Mouse (Mus musculus): ENCODE results near the gene Adm. TPM values are rescaled to one million over a fixed set of nuclear protein-coding genes. Genes with fewer than 3 reads are reported as not detected.
A peak's percentile ranks its signal among the peaks of the same experiment; 100 is the strongest.

Adm gene
- polyA plus RNA-seq, 1 experiment from 2014 or later = 3.2 TPM

DNA sequence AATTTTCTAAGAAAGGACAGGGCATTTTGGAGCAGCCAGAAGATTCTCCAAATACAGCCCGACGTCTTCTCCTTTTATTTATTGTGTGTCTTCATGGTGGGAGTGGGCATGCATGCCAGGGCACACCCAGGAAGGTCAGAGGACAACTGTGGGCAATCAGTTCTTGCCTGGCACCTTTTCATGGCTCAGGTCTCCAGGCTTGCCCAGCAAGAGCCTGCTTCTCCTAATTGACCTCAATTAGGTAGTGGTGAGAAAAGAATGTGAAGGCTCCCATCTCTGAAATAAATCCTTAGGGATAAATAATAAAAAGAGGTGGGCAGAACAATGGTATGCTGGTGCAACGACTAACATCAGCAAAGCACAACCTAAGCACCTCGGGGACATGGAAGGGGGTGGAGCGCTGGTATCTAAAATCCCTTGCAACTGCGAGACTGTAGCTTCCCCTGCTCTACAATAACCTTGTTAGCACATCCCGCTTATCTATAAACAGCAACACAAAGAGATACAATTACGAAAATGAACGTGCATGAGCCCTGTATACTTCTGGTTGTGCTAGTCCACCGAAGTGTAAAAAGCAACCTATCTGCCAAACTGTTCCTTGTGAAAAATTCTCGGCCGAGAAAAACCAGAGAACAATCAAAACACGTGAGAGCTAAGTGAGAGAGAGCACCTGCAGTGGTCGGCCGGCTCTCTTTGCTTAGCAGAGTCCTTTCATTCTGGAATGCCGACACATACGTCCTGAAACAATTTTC, 13.9 kb upstream of the Adm start:
- H3K27ac ChIP-seq (replicated peaks; ENCODE audit: low read depth, low read length) = peak overlapping the region; percentile 97
- H3K9me3 ChIP-seq (ENCODE audit: control insufficient read depth, low read length) = no peaks in the 10 kb centered on the region
- H3K4me3 ChIP-seq (replicated peaks; ENCODE audit: low read depth, low read length) = peak overlapping the region; percentile 94
- H3K36me3 ChIP-seq (ENCODE audit: control insufficient read depth, insufficient read depth, low read length) = no peaks in the 10 kb centered on the region
- no peak for ATAC-seq (ENCODE audit: low FRiP score, low TSS enrichment)
- peak overlapping the region; percentile 87 for H3K4me2 ChIP-seq (ENCODE audit: low read length)
- no peak for DNase-seq
- peak overlapping the region; percentile 96 for H3K9ac ChIP-seq (replicated peaks; ENCODE audit: low read length)
- WGBS = 4% methylated on average over 17 of the region's 17 CpGs
- peaks cover 11% of the 10 kb centered on the region; the same call in 1 of the 2 replicates for H3K4me1 ChIP-seq (ENCODE audit: control insufficient read depth, insufficient read depth, low read length)
- H3K27me3 ChIP-seq (ENCODE audit: control insufficient read depth, insufficient read depth, low read length) = peaks cover 6% of the 10 kb centered on the region

DNA sequence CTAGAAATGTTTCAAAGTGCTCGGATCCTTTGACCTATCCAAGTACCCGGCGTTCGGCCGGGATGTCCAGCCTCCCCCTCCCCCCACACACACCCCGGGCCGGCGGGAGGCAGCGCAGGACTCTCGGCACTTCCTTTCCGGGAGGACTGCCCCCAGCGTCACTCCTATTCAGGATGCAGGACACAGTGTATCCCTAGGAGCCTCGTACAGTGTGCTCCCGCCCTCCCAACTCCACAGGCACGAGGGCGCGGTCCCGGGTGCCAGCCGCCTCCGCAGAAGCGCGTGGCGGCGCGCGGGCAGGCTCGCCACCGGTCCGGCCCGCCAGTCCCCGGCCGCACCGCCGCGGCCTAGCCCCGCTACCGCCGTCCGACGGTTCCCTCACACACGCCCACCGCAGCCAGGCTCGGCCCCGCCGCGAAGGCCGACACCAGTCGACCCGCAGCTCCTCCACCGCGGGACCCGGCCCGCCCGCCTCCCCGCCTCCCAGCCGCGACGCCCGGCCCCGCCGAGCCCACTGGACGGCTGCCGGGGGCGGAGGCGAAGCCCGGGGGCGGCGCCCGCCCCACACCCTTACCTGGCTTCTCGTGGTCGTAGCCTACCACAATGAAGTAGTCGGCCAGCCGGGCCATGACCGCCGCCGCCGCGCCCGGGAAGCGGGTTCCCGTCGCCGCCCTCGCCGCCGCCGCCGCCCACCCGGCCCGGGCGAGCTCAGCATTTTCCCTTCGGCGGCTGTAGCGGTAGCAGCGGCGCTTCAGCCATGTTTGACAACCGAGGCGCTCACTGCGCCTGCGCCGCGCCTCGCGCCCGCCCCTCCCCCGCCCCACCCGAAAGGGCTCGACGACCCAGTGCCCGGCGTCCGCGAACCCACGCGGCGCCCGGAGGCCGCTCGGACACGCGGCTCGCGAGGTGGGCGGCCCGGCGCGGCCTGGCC, 13.1 kb upstream of the Adm start, which contains the start of gene Sbf2:
TSS of gene Sbf2 (minus strand) at position 790 of the 931 bp plus-strand sequence.
- peak; percentile 94 for DNase-seq
- H3K27me3 ChIP-seq (ENCODE audit: control insufficient read depth, insufficient read depth, low read length) = peaks cover 6% of the 10 kb centered on the region
- peak; percentile 90 for ATAC-seq (ENCODE audit: low FRiP score, low TSS enrichment)
- peak within 1 kb of the TSS; percentile 96 for H3K9ac ChIP-seq (replicated peaks; ENCODE audit: low read length)
- H3K4me3 ChIP-seq (replicated peaks; ENCODE audit: low read depth, low read length) = peak within 1 kb of the TSS; percentile 94
- whole genome bisulfite sequencing = under 1% methylated on average over 109 of the region's 127 CpGs
- H3K36me3 ChIP-seq (ENCODE audit: control insufficient read depth, insufficient read depth, low read length) = no peaks in the 10 kb centered on the region
- H3K4me2 ChIP-seq (ENCODE audit: low read length) = peak within 1 kb of the TSS; percentile 87
- peak within 1 kb of the TSS; percentile 97 for H3K27ac ChIP-seq (replicated peaks; ENCODE audit: low read depth, low read length)
- no peaks in the 10 kb centered on the region for H3K9me3 ChIP-seq (ENCODE audit: control insufficient read depth, low read length)
- peaks cover 11% of the 10 kb centered on the region; the same call in 1 of the 2 replicates for H3K4me1 ChIP-seq (ENCODE audit: control insufficient read depth, insufficient read depth, low read length)

DNA sequence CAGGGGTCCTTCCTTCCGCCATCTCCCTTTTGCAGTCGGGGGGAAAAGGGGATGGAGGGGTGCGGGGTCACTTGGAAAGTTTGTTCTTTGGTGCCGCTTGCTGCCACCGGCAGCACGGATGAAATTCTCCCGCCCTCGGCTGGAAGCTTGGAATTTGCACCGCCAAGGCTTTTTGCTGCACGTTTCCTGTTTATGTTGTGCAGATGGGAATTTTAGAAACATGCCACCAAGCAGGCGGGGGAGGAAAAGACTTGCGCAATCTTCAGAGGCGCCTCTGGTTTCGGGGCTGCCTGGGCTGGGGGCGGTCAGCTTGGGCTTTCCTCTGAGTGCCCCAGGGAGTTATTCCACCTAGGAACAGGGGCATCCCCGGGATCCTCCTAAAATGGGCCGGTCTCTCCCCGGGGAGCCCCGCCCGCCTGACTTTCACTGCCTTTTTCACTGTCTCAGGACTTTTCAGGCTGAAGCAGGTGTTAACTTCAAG, 12.3 kb upstream of the Adm start:
- peaks cover 6% of the 10 kb centered on the region for H3K27me3 ChIP-seq (ENCODE audit: control insufficient read depth, insufficient read depth, low read length)
- peak overlapping the region; percentile 97 for H3K27ac ChIP-seq (replicated peaks; ENCODE audit: low read depth, low read length)
- no peaks in the 10 kb centered on the region for H3K36me3 ChIP-seq (ENCODE audit: control insufficient read depth, insufficient read depth, low read length)
- ATAC-seq (ENCODE audit: low FRiP score, low TSS enrichment) (no peak; the same call in 1 of the 2 replicates), DNase-seq (peak; percentile 67)
- 1% methylated on average over 20 of the region's 20 CpGs for WGBS
- peaks cover 11% of the 10 kb centered on the region; the same call in 1 of the 2 replicates for H3K4me1 ChIP-seq (ENCODE audit: control insufficient read depth, insufficient read depth, low read length)
- H3K9ac ChIP-seq (replicated peaks; ENCODE audit: low read length) = peak overlapping the region; percentile 96
- H3K9me3 ChIP-seq (ENCODE audit: control insufficient read depth, low read length) = no peaks in the 10 kb centered on the region
- H3K4me3 ChIP-seq (replicated peaks; ENCODE audit: low read depth, low read length) = peak overlapping the region; percentile 94
- peak overlapping the region; percentile 87 for H3K4me2 ChIP-seq (ENCODE audit: low read length)

DNA sequence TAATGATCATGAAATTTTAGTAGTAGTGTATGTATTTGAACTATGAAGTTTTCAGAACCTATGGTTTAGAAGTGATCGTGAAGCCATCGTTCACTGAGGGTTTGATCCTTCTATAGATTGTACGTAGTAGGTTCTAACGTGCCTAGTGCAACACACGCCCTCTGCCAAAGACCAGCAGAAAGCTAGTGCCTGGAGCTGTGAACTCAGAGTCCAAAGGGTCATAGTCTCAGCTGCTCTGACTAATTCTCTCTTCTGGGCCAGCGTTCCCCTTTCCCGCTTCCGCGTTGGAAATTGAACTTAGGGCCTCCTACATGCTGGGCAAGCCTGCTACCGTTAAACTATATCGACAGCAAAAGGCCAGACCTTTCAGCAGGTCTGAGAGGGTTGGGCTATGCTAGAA, 11.7 kb upstream of the Adm start:
- ATAC-seq (ENCODE audit: low FRiP score, low TSS enrichment) (no peak), DNase-seq (no peak)
- peak overlapping the region; percentile 94; the same call in 1 of the 2 replicates for H3K4me3 ChIP-seq (replicated peaks; ENCODE audit: low read depth, low read length)
- H3K4me1 ChIP-seq (ENCODE audit: control insufficient read depth, insufficient read depth, low read length) = peaks cover 11% of the 10 kb centered on the region; the same call in 1 of the 2 replicates
- no peak overlapping the region for H3K27ac ChIP-seq (replicated peaks; ENCODE audit: low read depth, low read length)
- no peaks in the 10 kb centered on the region for H3K36me3 ChIP-seq (ENCODE audit: control insufficient read depth, insufficient read depth, low read length)
- H3K9ac ChIP-seq (replicated peaks; ENCODE audit: low read length) = no peak overlapping the region
- peak overlapping the region; percentile 87 for H3K4me2 ChIP-seq (ENCODE audit: low read length)
- WGBS = 14% methylated on average over 11 of the region's 11 CpGs
- H3K27me3 ChIP-seq (ENCODE audit: control insufficient read depth, insufficient read depth, low read length) = peaks cover 6% of the 10 kb centered on the region
- no peaks in the 10 kb centered on the region for H3K9me3 ChIP-seq (ENCODE audit: control insufficient read depth, low read length)

DNA sequence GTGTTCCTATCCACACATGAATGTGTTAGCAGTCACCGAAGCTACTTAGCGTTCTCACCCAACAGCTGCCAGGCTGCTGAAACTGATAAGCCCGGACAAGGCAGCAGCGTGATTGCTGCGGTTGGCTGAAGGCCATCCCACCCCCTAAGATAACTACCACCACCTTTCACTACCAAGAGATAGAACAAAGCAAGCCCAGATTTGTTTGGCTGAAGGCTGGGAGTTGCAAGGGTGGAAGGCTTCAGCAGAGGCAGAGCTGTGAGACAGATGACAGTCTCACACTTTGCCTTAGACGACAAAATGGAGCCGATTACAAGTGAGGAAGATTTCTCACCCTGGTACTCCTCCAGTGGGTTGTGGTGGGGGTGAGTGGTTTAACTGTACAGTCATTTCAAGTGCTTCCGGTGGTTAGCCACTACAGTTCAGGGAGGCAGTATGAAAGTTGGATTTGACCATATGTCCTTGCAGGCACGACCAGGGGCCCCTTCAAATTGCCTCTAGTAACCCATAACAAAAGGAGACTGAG, 8.3 kb upstream of the Adm start:
- 60% methylated on average over 9 of the region's 9 CpGs for WGBS
- Histone ChIP-seq H3K36me3 (ENCODE audit: control insufficient read depth, insufficient read depth, low read length) (no peaks in the 10 kb centered on the region), H3K9me3 (ENCODE audit: control insufficient read depth, low read length) (no peaks in the 10 kb centered on the region)

DNA sequence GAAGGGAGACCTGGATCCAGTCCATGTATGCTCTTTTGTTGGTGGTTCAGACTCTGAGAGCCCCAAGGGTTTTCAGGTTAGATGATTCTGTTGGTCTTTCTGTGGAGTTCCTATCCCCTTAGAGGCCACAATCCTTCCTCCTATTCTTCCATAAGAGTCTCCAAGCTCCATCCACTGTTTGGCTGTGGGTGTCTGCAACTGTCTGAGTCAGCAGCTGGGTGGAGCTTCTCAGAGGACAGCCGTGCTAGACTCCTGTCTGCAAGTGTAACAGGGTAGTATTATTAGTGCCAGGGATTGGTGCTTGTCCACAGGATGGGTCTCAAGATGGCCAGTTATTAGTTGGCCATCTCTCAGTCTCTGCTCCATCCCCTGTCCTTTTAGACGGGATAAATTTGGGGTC, 3.4 kb upstream of the Adm start:
- peaks cover 45% of the 10 kb centered on the region for H3K27me3 ChIP-seq (ENCODE audit: control insufficient read depth, insufficient read depth, low read length)
- H3K4me1 ChIP-seq (ENCODE audit: control insufficient read depth, insufficient read depth, low read length) = peaks cover 28% of the 10 kb centered on the region
- no peak overlapping the region for H3K9ac ChIP-seq (replicated peaks; ENCODE audit: low read length)
- ATAC-seq (ENCODE audit: low FRiP score, low TSS enrichment) = no peak
- WGBS = 57% methylated on average over 2 of the region's 2 CpGs
- H3K4me3 ChIP-seq (replicated peaks; ENCODE audit: low read depth, low read length) = no peak overlapping the region
- DNase-seq = no peak
- no peak overlapping the region for H3K4me2 ChIP-seq (ENCODE audit: low read length)
- no peak overlapping the region for H3K27ac ChIP-seq (replicated peaks; ENCODE audit: low read depth, low read length)
- no peaks in the 10 kb centered on the region for H3K36me3 ChIP-seq (ENCODE audit: control insufficient read depth, insufficient read depth, low read length)
- no peaks in the 10 kb centered on the region for H3K9me3 ChIP-seq (ENCODE audit: control insufficient read depth, low read length)

More for the DNA sequence above, 8.3 kb upstream of the Adm start:
- H3K4me2 ChIP-seq (ENCODE audit: low read length) = no peak overlapping the region
- H3K27me3 ChIP-seq (ENCODE audit: control insufficient read depth, insufficient read depth, low read length) = peaks cover 6% of the 10 kb centered on the region
- DNase-seq (no peak), ATAC-seq (ENCODE audit: low FRiP score, low TSS enrichment) (no peak)
- H3K4me1 ChIP-seq (ENCODE audit: control insufficient read depth, insufficient read depth, low read length) = no peaks in the 10 kb centered on the region
- H3K4me3 ChIP-seq (replicated peaks; ENCODE audit: low read depth, low read length) = no peak overlapping the region
- no peak overlapping the region for H3K9ac ChIP-seq (replicated peaks; ENCODE audit: low read length)
- H3K27ac ChIP-seq (replicated peaks; ENCODE audit: low read depth, low read length) = no peak overlapping the region

DNA sequence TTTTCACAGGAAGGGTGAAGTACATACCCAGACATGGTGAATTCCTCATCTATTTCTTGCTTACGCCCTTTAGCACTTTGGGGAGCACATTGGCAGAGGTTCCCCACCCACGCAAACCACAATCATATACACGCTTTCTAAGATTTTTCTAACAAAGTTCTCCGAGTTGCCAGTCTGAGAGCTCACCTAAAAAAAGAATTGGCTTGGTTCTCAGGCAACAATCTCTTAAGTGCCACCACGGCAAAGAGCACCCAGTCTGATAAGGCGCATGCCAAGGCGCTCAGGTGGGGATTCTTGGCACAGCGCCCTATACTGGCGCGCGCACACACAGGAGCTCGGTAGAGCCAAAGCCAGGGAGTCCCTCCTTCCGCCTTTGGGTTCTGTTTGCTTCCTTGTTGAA, 2.5 kb upstream of the Adm start:
- Histone ChIP-seq H3K27ac (replicated peaks; ENCODE audit: low read depth, low read length) (no peak overlapping the region), H3K27me3 (ENCODE audit: control insufficient read depth, insufficient read depth, low read length) (peaks cover 54% of the 10 kb centered on the region), H3K4me2 (ENCODE audit: low read length) (no peak overlapping the region), H3K9me3 (ENCODE audit: control insufficient read depth, low read length) (no peaks in the 10 kb centered on the region), H3K36me3 (ENCODE audit: control insufficient read depth, insufficient read depth, low read length) (no peaks in the 10 kb centered on the region), H3K4me1 (ENCODE audit: control insufficient read depth, insufficient read depth, low read length) (peaks cover 30% of the 10 kb centered on the region), H3K9ac (replicated peaks; ENCODE audit: low read length) (no peak overlapping the region), H3K4me3 (replicated peaks; ENCODE audit: low read depth, low read length) (no peak overlapping the region)
- no peak for DNase-seq
- WGBS = 85% methylated on average over 13 of the region's 13 CpGs
- ATAC-seq (ENCODE audit: low FRiP score, low TSS enrichment) = no peak

DNA sequence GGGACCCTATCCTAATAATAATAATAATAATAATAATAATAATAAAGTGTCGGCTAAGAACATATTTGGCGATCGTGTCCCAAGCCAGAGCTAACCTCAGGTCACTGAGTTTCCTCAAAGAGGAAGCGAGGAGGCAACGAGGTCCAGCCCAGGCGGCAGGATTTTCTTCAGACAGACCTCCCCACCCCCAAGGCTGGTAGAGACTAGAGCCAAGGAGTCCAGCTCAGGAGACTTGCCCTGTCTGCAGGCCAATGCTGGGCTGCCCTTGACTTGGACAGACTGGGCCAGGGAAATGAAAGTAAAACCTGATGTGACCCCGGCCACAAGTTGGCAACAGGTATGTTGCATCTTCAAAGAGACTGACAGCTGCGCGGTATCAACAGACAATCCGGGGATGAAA, 2.0 kb upstream of the Adm start:
- ATAC-seq (ENCODE audit: low FRiP score, low TSS enrichment) (no peak), DNase-seq (no peak)
- no peak overlapping the region for H3K4me3 ChIP-seq (replicated peaks; ENCODE audit: low read depth, low read length)
- WGBS = 61% methylated on average over 10 of the region's 10 CpGs
- H3K9me3 ChIP-seq (ENCODE audit: control insufficient read depth, low read length) = no peaks in the 10 kb centered on the region
- no peak overlapping the region for H3K27ac ChIP-seq (replicated peaks; ENCODE audit: low read depth, low read length)
- no peak overlapping the region for H3K9ac ChIP-seq (replicated peaks; ENCODE audit: low read length)
- H3K4me1 ChIP-seq (ENCODE audit: control insufficient read depth, insufficient read depth, low read length) = peaks cover 30% of the 10 kb centered on the region
- no peaks in the 10 kb centered on the region for H3K36me3 ChIP-seq (ENCODE audit: control insufficient read depth, insufficient read depth, low read length)
- no peak overlapping the region for H3K4me2 ChIP-seq (ENCODE audit: low read length)
- peaks cover 55% of the 10 kb centered on the region for H3K27me3 ChIP-seq (ENCODE audit: control insufficient read depth, insufficient read depth, low read length)
